Mouse (Mus musculus) megakaryocyte, embryonic 14.5 days (primary cell): Measurements from ENCODE around the gene Rtn4rl2.

Experiments used
- FLI1 ChIP-seq: IDR thresholded peaks from 2 replicates; pipeline ENCODE4 v1.6.1; 2012; ENCODE audit warnings: low read length, inconsistent platforms, mixed read lengths
- GATA1 ChIP-seq: IDR thresholded peaks from 3 replicates; pipeline ENCODE4 v1.6.1; 2012; ENCODE audit warnings: mixed read lengths, low read length, inconsistent platforms, borderline replicate concordance

- no peak for TF ChIP-seq GATA1
- TF ChIP-seq FLI1 = no peak
These were observed 42.9 kb downstream of the Rtn4rl2 start for GRCm38 (mm10) chr2:84843654-84844053.
